Mouse (Mus musculus) ES-E14 (cell line): ENCODE data around the gene Esrra.

Source experiments
- MAFK ChIP-seq: IDR thresholded peaks from 2 replicates; pipeline ENCODE4 v1.6.1; 2014; ENCODE audit warnings: mild to moderate bottlenecking, low read depth, low read length, inconsistent platforms; ENCODE audit not compliant: insufficient read depth
- ZC3H11A ChIP-seq: IDR thresholded peaks from 2 replicates; pipeline ENCODE4 v1.6.1; 2012; ENCODE audit warnings: low read depth, mild to moderate bottlenecking, inconsistent platforms, low read length, borderline replicate concordance

- TF ChIP-seq ZC3H11A (no peak), MAFK (no peak)
Measured at GRCm38 (mm10) chr19:6915276-6915675, 6.3 kb downstream of the Esrra start.
